Mouse (Mus musculus) heart, postnatal 36 days (tissue): ENCODE measurements around the gene Ccnd3. TPM values are rescaled to one million over a fixed set of nuclear protein-coding genes. Genes with fewer than 3 reads are reported as not detected.
"Not testable (repeated sequence)": the region's sequence is repeated elsewhere in the genome, so short reads cannot be mapped to it uniquely, and the experiment has no call there.

ENCODE experiments used
- DNase-seq, 2 experiments: peaks; one replicate each; pipeline ENCODE4 v3.0.0; 2021 to 2022
- intact Hi-C: fragments of 180-260 bp; cut with DNase I; formaldehyde crosslinking; loops from one replicate; pipeline ENCODE4 v1.15.1; 2025
- total RNA-seq, 2 experiments: library from RNA; stranded (reverse); gene quantifications; 2 replicates each; pipeline ENCODE4 v1.2.3; 2021

Gene Ccnd3
- total RNA-seq, 2 experiments from 2014 or later, result 79.8 to 88.7 TPM

- intact Hi-C loops, result loop anchor here (1.0 to 2.0 kb wide), 4 partner anchors 14 to 242 kb away; partner anchors contain the start of gene Mrps10
- peak; percentile 97 to 98 for DNase-seq
Measured at GRCm38 (mm10) chr17:47610849-47611660, 106.2 kb downstream of the Ccnd3 start, which contains the start of the genes Bysl, Med20 and Gm20517. TSS of gene Bysl (minus strand) at chr17:47611492. TSS of gene Med20 (plus strand) at chr17:47611582. TSS of gene Gm20517 (plus strand) at chr17:47611589.

- intact Hi-C loops, result loop anchor here (1.0 to 2.0 kb wide), 4 partner anchors 15 to 243 kb away; partner anchors contain the start of gene Mrps10
- DNase-seq, result no peak
Measured at GRCm38 (mm10) chr17:47611661-47611982, 106.8 kb downstream of the Ccnd3 start.

GRCm38 (mm10) chr17:47614018-47614417 is 109.2 kb downstream of the Ccnd3 start:
- peak; percentile 21 to 54 for DNase-seq
- intact Hi-C loops, result no loop called here

GRCm38 (mm10) chr17:47616119-47616518 is 111.3 kb downstream of the Ccnd3 start:
- no peak for DNase-seq
- intact Hi-C loops, result no loop called here

GRCm38 (mm10) chr17:47616652-47617051 is 111.8 kb downstream of the Ccnd3 start:
- intact Hi-C loops, result no loop called here
- DNase-seq, result no peak

GRCm38 (mm10) chr17:47617605-47618307 is 112.9 kb downstream of the Ccnd3 start:
- DNase-seq, result no peak
- intact Hi-C loops, result no loop called here

GRCm38 (mm10) chr17:47618556-47619311 is 113.9 kb downstream of the Ccnd3 start:
- intact Hi-C loops, result no loop called here
- no peak for DNase-seq

GRCm38 (mm10) chr17:47622912-47623554 is 118.2 kb downstream of the Ccnd3 start:
- DNase-seq, result no peak
- intact Hi-C loops, result no loop called here

- DNase-seq, intact Hi-C loops: not testable (repeated sequence)
Measured at GRCm38 (mm10) chr17:47624572-47624971, 119.7 kb downstream of the Ccnd3 start.

- intact Hi-C loops, result no loop called here
- DNase-seq, result no peak
Measured at GRCm38 (mm10) chr17:47625088-47625487, 120.2 kb downstream of the Ccnd3 start.

GRCm38 (mm10) chr17:47626031-47626430 is 121.2 kb downstream of the Ccnd3 start:
- intact Hi-C loops, result no loop called here

GRCm38 (mm10) chr17:47627791-47628190 is 122.9 kb downstream of the Ccnd3 start:
- intact Hi-C loops, result loop anchor here (2.0 kb wide), 1 partner anchor 61 kb away; the partner anchor contains the start of genes Frs3 and Tomm6
- DNase-seq, result no peak

More at GRCm38 (mm10) chr17:47626031-47626430, 121.2 kb downstream of the Ccnd3 start:
- DNase-seq, result no peak

- intact Hi-C loops, result loop anchor here (1.0 to 2.0 kb wide), 2 partner anchors 18 to 60 kb away; partner anchors contain the start of genes Bysl, Frs3, Gm20517 and Med20
Measured at GRCm38 (mm10) chr17:47628851-47629676, 124.2 kb downstream of the Ccnd3 start.

GRCm38 (mm10) chr17:47629717-47630677 is 125.1 kb downstream of the Ccnd3 start:
- intact Hi-C loops, result loop anchor here (1.0 to 5.0 kb wide), 3 partner anchors 19 to 59 kb away; partner anchors contain the start of genes Bysl, Frs3, Gm20517 and Med20
- DNase-seq, result peak in 1 of 2 experiments; percentile 26

More at GRCm38 (mm10) chr17:47628851-47629676, 124.2 kb downstream of the Ccnd3 start:
- peak; percentile 92 to 95 for DNase-seq

GRCm38 (mm10) chr17:47630678-47631065 is 125.8 kb downstream of the Ccnd3 start, which contains the start of gene Usp49:
TSS of gene Usp49 (plus strand) at chr17:47630690.
- intact Hi-C loops, result loop anchor here (5.0 kb wide), 1 partner anchor 42 kb away; no protein-coding TSS in a partner anchor
- DNase-seq, result no peak

GRCm38 (mm10) chr17:47632181-47632840 is 127.5 kb downstream of the Ccnd3 start:
- intact Hi-C loops, result loop anchor here (5.0 kb wide), 1 partner anchor 40 kb away; no protein-coding TSS in a partner anchor
- no peak for DNase-seq
